Mouse (Mus musculus) MEL (cell line): ENCODE data around the gene Mdm1. TPM values are rescaled to one million over a fixed set of nuclear protein-coding genes. Genes with fewer than 3 reads are reported as not detected.

Experiments
- DNase-seq: peaks from one replicate; pipeline ENCODE4 v3.0.0; 2011; ENCODE audit warnings: low read depth, low spot score
- H3K27ac ChIP-seq: 2 replicates; pipeline ENCODE4 v1.5.1; 2012; ENCODE audit warnings: low read depth, mild to moderate bottlenecking, control low read depth, low read length, moderate library complexity; ENCODE audit not compliant: control insufficient read depth
- H3K27me3 ChIP-seq, 2 experiments: fragments of 150-350 bp in 1 of 2; sonication (generic) in 1 of 2; 2 replicates each; pipeline ENCODE4 v1.6.1; 2012; ENCODE audit warnings: low read length in 2 of 2, mild to moderate bottlenecking in 2 of 2, improper control_type of control experiment in 1 of 2, moderate library complexity in 1 of 2; ENCODE audit not compliant: insufficient read depth in 2 of 2, control insufficient read depth in 1 of 2
- H3K36me3 ChIP-seq, 2 experiments: 2 replicates each; pipeline ENCODE4 v1.6.1; 2012 to 2014; ENCODE audit warnings: low read length in 2 of 2, improper control_type of control experiment in 1 of 2, inconsistent platforms in 1 of 2, mild to moderate bottlenecking in 1 of 2; ENCODE audit not compliant: insufficient read depth in 2 of 2, control insufficient read depth in 1 of 2
- H3K4me1 ChIP-seq, 2 experiments: fragments of 150-350 bp in 1 of 2; sonication (generic) in 1 of 2; 2 replicates each; pipeline ENCODE4 v1.6.1; 2012; ENCODE audit warnings: low read length in 2 of 2, improper control_type of control experiment in 1 of 2, mild to moderate bottlenecking in 1 of 2; ENCODE audit not compliant: insufficient read depth in 2 of 2, control insufficient read depth in 1 of 2
- H3K4me3 ChIP-seq, 2 experiments: fragments of 150-350 bp in 1 of 2; sonication (generic) in 1 of 2; 2 replicates each; pipeline ENCODE4 v1.5.1; 2012; ENCODE audit warnings: low read depth in 2 of 2, low read length in 2 of 2, mild to moderate bottlenecking in 2 of 2, moderate library complexity in 2 of 2, control low read depth in 1 of 2, improper control_type of control experiment in 1 of 2; ENCODE audit not compliant: control insufficient read depth in 1 of 2, insufficient read depth in 1 of 2
- H3K79me2 ChIP-seq: 2 replicates; pipeline ENCODE4 v1.6.1; 2012; ENCODE audit warnings: mild to moderate bottlenecking, low read length, moderate library complexity; ENCODE audit not compliant: control insufficient read depth, poor library complexity, insufficient read depth
- H3K9ac ChIP-seq: 2 replicates; pipeline ENCODE4 v1.6.1; 2012; ENCODE audit warnings: low read depth, mild to moderate bottlenecking, control low read depth, low read length, moderate library complexity; ENCODE audit not compliant: control insufficient read depth, poor library complexity, severe bottlenecking
- H3K9me3 ChIP-seq: fragments of 150-350 bp; sonication (generic); replicated peaks from 2 replicates; pipeline ENCODE4 v1.6.1; 2012; ENCODE audit warnings: mild to moderate bottlenecking, low read length, improper control_type of control experiment, moderate library complexity; ENCODE audit not compliant: insufficient read depth
- BHLHE40 ChIP-seq: IDR thresholded peaks from 2 replicates; pipeline ENCODE4 v1.6.1; 2012; ENCODE audit warnings: low read depth, mild to moderate bottlenecking, inconsistent platforms, low read length, improper control_type of control experiment, borderline replicate concordance
- CHD1 ChIP-seq: IDR thresholded peaks from 2 replicates; pipeline ENCODE4 v1.6.1; 2012; ENCODE audit warnings: low read depth, mild to moderate bottlenecking, inconsistent platforms, low read length, improper control_type of control experiment
- CHD2 ChIP-seq: IDR thresholded peaks from 2 replicates; pipeline ENCODE4 v1.6.1; 2011; ENCODE audit warnings: low read length, improper control_type of control experiment
- CTCF ChIP-seq, 3 experiments: IDR thresholded peaks in 2 of 3; conservative IDR thresholded peaks in 1 of 3; 2 replicates each; pipeline ENCODE4 v1.5.1; 2011 to 2012; ENCODE audit warnings: low read length in 3 of 3, low read depth in 2 of 3, mild to moderate bottlenecking in 2 of 3, improper control_type of control experiment in 1 of 3, inconsistent platforms in 1 of 3, mixed read lengths in 1 of 3, moderate library complexity in 1 of 3; ENCODE audit not compliant: control insufficient read depth in 1 of 3, insufficient read depth in 1 of 3, poor library complexity in 1 of 3, severe bottlenecking in 1 of 3
- E2F4 ChIP-seq: IDR thresholded peaks from 2 replicates; pipeline ENCODE4 v1.6.1; 2011; ENCODE audit warnings: low read depth, low read length, improper control_type of control experiment, borderline replicate concordance
- ELF1 ChIP-seq: IDR thresholded peaks from 2 replicates; pipeline ENCODE4 v1.6.1; 2014; ENCODE audit warnings: low read depth, mild to moderate bottlenecking, inconsistent platforms, low read length, improper control_type of control experiment, moderate library complexity
- GATA1 ChIP-seq: IDR thresholded peaks from 2 replicates; pipeline ENCODE4 v1.6.1; 2011; ENCODE audit warnings: low read depth, low read length, improper control_type of control experiment
- HCFC1 ChIP-seq: IDR thresholded peaks from 2 replicates; pipeline ENCODE4 v1.6.1; 2012; ENCODE audit warnings: low read depth, mild to moderate bottlenecking, inconsistent platforms, low read length, improper control_type of control experiment, moderate library complexity
- MAFK ChIP-seq: IDR thresholded peaks from 2 replicates; pipeline ENCODE4 v1.6.1; 2011; ENCODE audit warnings: low read depth, mild to moderate bottlenecking, low read length, improper control_type of control experiment, borderline replicate concordance
- MAZ ChIP-seq: IDR thresholded peaks from 2 replicates; pipeline ENCODE4 v1.6.1; 2012; ENCODE audit warnings: low read depth, mild to moderate bottlenecking, inconsistent platforms, low read length, improper control_type of control experiment
- MEF2A ChIP-seq: IDR thresholded peaks from 2 replicates; pipeline ENCODE4 v1.6.1; 2014; ENCODE audit warnings: low read depth, mild to moderate bottlenecking, inconsistent platforms, low read length, improper control_type of control experiment; ENCODE audit not compliant: poor library complexity, insufficient replicate concordance, severe bottlenecking; ENCODE audit errors: extremely low read depth
- MYB ChIP-seq: IDR thresholded peaks from 2 replicates; pipeline ENCODE4 v1.6.1; 2011; ENCODE audit warnings: mild to moderate bottlenecking, low read depth, low read length, improper control_type of control experiment
- MYC ChIP-seq: IDR thresholded peaks from 2 replicates; pipeline ENCODE4 v1.6.1; 2011; ENCODE audit warnings: low read depth, mild to moderate bottlenecking, low read length, improper control_type of control experiment, moderate library complexity
- NELFE ChIP-seq: IDR thresholded peaks from 2 replicates; pipeline ENCODE4 v1.6.1; 2011; ENCODE audit warnings: low read depth, low read length, improper control_type of control experiment
- NRF1 ChIP-seq: IDR thresholded peaks from 2 replicates; pipeline ENCODE4 v1.6.1; 2014; ENCODE audit warnings: low read depth, mild to moderate bottlenecking, inconsistent platforms, low read length, improper control_type of control experiment, moderate library complexity; ENCODE audit not compliant: poor library complexity, insufficient read depth, severe bottlenecking
- POLR2AphosphoS2 ChIP-seq: IDR thresholded peaks from 2 replicates; pipeline ENCODE4 v1.6.1; 2011; ENCODE audit warnings: low read length, improper control_type of control experiment
- POLR2AphosphoS5 ChIP-seq: IDR thresholded peaks from 2 replicates; pipeline ENCODE4 v1.6.1; 2012; ENCODE audit warnings: low read depth, borderline replicate concordance, mild to moderate bottlenecking, inconsistent platforms, low read length, moderate library complexity, mixed read lengths
- RAD21 ChIP-seq: IDR thresholded peaks from 2 replicates; pipeline ENCODE4 v1.6.1; 2011; ENCODE audit warnings: mild to moderate bottlenecking, low read depth, low read length, improper control_type of control experiment
- RCOR1 ChIP-seq: IDR thresholded peaks from 2 replicates; pipeline ENCODE4 v1.6.1; 2012; ENCODE audit warnings: low read depth, mild to moderate bottlenecking, inconsistent platforms, low read length, improper control_type of control experiment
- SIN3A ChIP-seq: IDR thresholded peaks from 2 replicates; pipeline ENCODE4 v1.6.1; 2012; ENCODE audit warnings: low read length, improper control_type of control experiment, inconsistent platforms
- SMC3 ChIP-seq: IDR thresholded peaks from 2 replicates; pipeline ENCODE4 v1.6.1; 2011; ENCODE audit warnings: low read depth, low read length, improper control_type of control experiment
- TAL1 ChIP-seq: IDR thresholded peaks from 2 replicates; pipeline ENCODE4 v1.6.1; 2012; ENCODE audit warnings: mild to moderate bottlenecking, inconsistent platforms, low read length, moderate library complexity, mixed read lengths
- TBP ChIP-seq: IDR thresholded peaks from 2 replicates; pipeline ENCODE4 v1.8.0; 2011; ENCODE audit warnings: low read depth, low read length, improper control_type of control experiment
- TCF12 ChIP-seq: IDR thresholded peaks from 2 replicates; pipeline ENCODE4 v1.6.1; 2014; ENCODE audit warnings: low read depth, mild to moderate bottlenecking, inconsistent platforms, low read length, improper control_type of control experiment, moderate library complexity
- UBTF ChIP-seq: IDR thresholded peaks from 2 replicates; pipeline ENCODE4 v1.6.1; 2012; ENCODE audit warnings: low read depth, mild to moderate bottlenecking, inconsistent platforms, low read length, improper control_type of control experiment, moderate library complexity, borderline replicate concordance; ENCODE audit not compliant: insufficient read depth
- USF1 ChIP-seq: IDR thresholded peaks from 2 replicates; pipeline ENCODE4 v1.6.1; 2014; ENCODE audit warnings: low read depth, mild to moderate bottlenecking, inconsistent platforms, low read length, improper control_type of control experiment, moderate library complexity
- ZMIZ1 ChIP-seq: IDR thresholded peaks from 2 replicates; pipeline ENCODE4 v1.6.1; 2012; ENCODE audit warnings: low read depth, mild to moderate bottlenecking, inconsistent platforms, low read length, improper control_type of control experiment, moderate library complexity
- ZNF384 ChIP-seq: IDR thresholded peaks from 2 replicates; pipeline ENCODE4 v1.6.1; 2012; ENCODE audit warnings: low read depth, mild to moderate bottlenecking, inconsistent platforms, low read length, improper control_type of control experiment
- polyA plus RNA-seq, 2 experiments: library from polyadenylated mRNA; stranded (reverse) in 1 of 2; unstranded in 1 of 2; fragments of >175 nt in 1 of 2; fragments of >200 nt in 1 of 2; gene quantifications; 2 replicates each; pipeline versions ENCODE4 v1.2.1 to v1.2.4; 2012; ENCODE audit warnings: low replicate concordance in 2 of 2, low read depth in 1 of 2; ENCODE audit not compliant: insufficient read length in 2 of 2, insufficient read depth in 1 of 2, missing spikeins in 1 of 2
- total RNA-seq: library from RNA; depleted of rRNA; stranded (reverse); fragments of 300-350 nt; gene quantifications from 2 replicates; pipeline ENCODE4 v1.2.3, GENCODE M21; 2012

Gene Mdm1
- total and polyA plus RNA-seq, 3 experiments, result 27.9 to 44.5 TPM; not detected in 1

DNA sequence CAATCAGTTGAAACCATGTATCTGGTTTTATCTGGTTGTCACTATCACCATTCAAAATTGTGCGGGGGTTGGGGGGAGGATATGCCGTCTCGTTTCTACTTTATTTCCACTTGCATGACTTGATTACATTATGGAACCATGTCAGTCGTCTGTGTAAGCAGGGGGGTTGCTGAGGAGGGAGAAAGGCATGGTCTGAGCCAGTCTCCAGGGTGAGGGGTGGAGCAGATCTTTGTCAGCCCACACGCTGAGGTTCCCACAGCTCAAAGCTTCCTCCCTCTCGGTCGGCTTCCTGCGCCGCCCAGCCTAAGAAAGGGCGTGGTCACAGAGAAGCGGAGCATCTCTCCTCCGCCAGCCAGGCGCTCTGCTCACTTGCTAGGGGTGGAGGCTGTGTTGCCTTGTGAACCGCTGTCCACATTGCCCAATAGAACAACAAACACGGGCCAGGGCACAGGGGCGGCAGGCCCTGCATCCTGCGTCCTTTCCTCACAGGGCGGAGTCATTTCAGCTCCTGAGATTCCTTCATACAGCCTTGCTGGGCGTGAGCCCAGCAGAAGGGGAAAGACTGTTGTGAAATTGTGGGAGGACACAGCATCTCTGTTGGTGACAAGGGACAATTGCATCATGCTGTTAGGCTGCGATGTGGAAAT, 38.5 kb upstream of the Mdm1 start (continued):
- TF ChIP-seq RCOR1, result peak; percentile 80
- TF ChIP-seq POLR2AphosphoS2, result no peak
- TF ChIP-seq TAL1, result no peak
- no peak for TF ChIP-seq SMC3
- TF ChIP-seq, all 39 proteins: peak for 14

DNA sequence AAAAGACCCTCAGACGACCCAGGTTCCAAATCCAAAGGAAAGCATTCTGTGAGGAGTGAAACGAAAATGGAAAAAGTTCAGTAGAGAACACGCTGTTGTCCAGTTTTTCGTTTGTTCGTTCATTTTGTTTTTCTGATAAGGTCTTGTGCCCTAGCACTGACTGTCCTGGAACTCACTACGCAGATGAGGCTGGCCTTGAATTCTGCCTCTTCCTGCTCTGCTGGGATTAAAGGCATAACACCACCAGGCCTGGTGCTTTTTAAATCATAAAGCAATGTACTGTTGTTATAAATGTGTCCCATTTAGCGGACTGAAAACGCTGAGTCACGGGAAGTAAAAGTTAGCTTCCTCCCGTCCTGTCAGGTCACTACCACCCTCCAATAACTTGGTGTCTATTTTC, 37.7 kb upstream of the Mdm1 start:
- H3K27me3 ChIP-seq, result no peaks in the 10 kb centered on the region
- TF ChIP-seq ELF1 (no peak), CHD2 (no peak), MEF2A (no peak), CHD1 (no peak), BHLHE40 (no peak), POLR2AphosphoS2 (no peak), ZNF384 (no peak), POLR2AphosphoS5 (no peak), MAZ (no peak), ZMIZ1 (no peak), HCFC1 (no peak), RAD21 (no peak), UBTF (no peak), NELFE (no peak), CTCF (IDR thresholded peaks at IDR 0.05 in 2 of 3, conservative IDR thresholded peaks at IDR 0.05 in 1 of 3; ENCODE audit: control insufficient read depth in 1 of 3, insufficient read depth in 1 of 3, low read depth in 2 of 3, low read length in 3 of 3, poor library complexity in 1 of 3, severe bottlenecking in 1 of 3) (no peak)
- TF ChIP-seq, all 39 proteins: peak for 0
- H3K9ac ChIP-seq, result peak overlapping the region; percentile 51
- H3K4me3 ChIP-seq, result peak overlapping the region; percentile 43 to 54
- peaks cover 0 to 25% of the 10 kb centered on the region in 2 experiments; a peak in 2 of 4 replicates for H3K36me3 ChIP-seq
- peaks cover 6 to 20% of the 10 kb centered on the region in 2 experiments for H3K4me1 ChIP-seq
- peak; percentile 38 for DNase-seq
- no peaks in the 10 kb centered on the region for H3K9me3 ChIP-seq
- H3K27ac ChIP-seq, result peak overlapping the region; percentile 74
- H3K79me2 ChIP-seq, result no peaks in the 10 kb centered on the region

DNA sequence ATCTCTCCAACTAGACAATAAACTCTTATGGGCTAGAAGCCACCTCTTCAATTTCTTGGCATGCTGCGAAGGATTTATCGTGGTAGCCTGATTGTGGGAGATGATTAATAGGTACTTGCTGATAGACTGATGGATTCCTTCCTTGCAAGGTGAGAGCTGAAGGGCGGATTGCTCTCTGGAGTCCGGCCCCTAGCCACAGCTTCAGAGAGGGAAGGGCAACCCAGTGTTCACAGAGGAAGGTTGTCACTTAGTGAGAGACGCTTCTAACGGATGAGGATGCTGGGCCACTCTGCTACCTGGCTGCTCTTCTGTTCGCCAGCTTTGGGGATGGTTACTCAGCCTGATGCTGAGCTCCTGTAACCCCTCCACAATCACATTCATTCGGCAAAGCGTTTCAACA, 34.6 kb upstream of the Mdm1 start:
- Histone ChIP-seq H3K36me3 (peaks cover 0 to 17% of the 10 kb centered on the region in 2 experiments; a peak in 2 of 4 replicates), H3K79me2 (no peaks in the 10 kb centered on the region), H3K9ac (no peak overlapping the region), H3K27me3 (no peaks in the 10 kb centered on the region), H3K4me1 (peaks cover 4 to 11% of the 10 kb centered on the region in 2 experiments), H3K4me3 (no peak overlapping the region), H3K9me3 (no peaks in the 10 kb centered on the region), H3K27ac (no peak overlapping the region)
- no peak for DNase-seq
- no peak for TF ChIP-seq NRF1
- TF ChIP-seq USF1, result no peak
- no peak for TF ChIP-seq TCF12
- no peak for TF ChIP-seq RCOR1
- no peak for TF ChIP-seq SIN3A
- TF ChIP-seq GATA1, result no peak
- no peak for TF ChIP-seq HCFC1
- no peak for TF ChIP-seq MAFK
- TF ChIP-seq MYB, result no peak
- TF ChIP-seq TBP, result no peak
- no peak for TF ChIP-seq E2F4
- no peak for TF ChIP-seq CHD1
- TF ChIP-seq POLR2AphosphoS2, result no peak
- TF ChIP-seq MEF2A, result no peak
- no peak for TF ChIP-seq RAD21
- no peak for TF ChIP-seq ZNF384
- TF ChIP-seq MYC, result no peak
- TF ChIP-seq BHLHE40, result no peak
